Mouse (Mus musculus) kidney, embryonic 14.5 days (tissue): Measurements from ENCODE around the gene Ngp. TPM values are rescaled to one million over a fixed set of nuclear protein-coding genes. Genes with fewer than 3 reads are reported as not detected.

Experiments used
- ATAC-seq: fragments of 200-750 bp; cut with Nextera tagmentation; 2 replicates; pipeline ENCODE4 v1.8.0; 2017; ENCODE audit warnings: moderate number of reproducible peaks, mild to moderate bottlenecking, moderate TSS enrichment, moderate library complexity; ENCODE audit not compliant: low FRiP score, low TSS enrichment
- H3K27ac ChIP-seq: fragments of 300-500 bp; sonication (generic); 2 replicates; pipeline ENCODE4 v1.5.1; 2014; ENCODE audit warnings: low read depth, mild to moderate bottlenecking, low read length, moderate library complexity, mixed read lengths
- H3K27me3 ChIP-seq: fragments of 300-500 bp; sonication (generic); 2 replicates; pipeline ENCODE4 v1.6.1; 2014; ENCODE audit warnings: mild to moderate bottlenecking, low read length; ENCODE audit not compliant: control insufficient read depth, insufficient read depth
- H3K36me3 ChIP-seq: fragments of 300-500 bp; sonication (generic); 2 replicates; pipeline ENCODE4 v1.6.1; 2014; ENCODE audit warnings: low read length, mixed read lengths; ENCODE audit not compliant: control insufficient read depth, insufficient read depth
- H3K4me1 ChIP-seq: fragments of 300-500 bp; sonication (generic); 2 replicates; pipeline ENCODE4 v1.6.1; 2014; ENCODE audit warnings: low read length, mixed read lengths; ENCODE audit not compliant: control insufficient read depth, insufficient read depth
- H3K4me2 ChIP-seq: fragments of 300-500 bp; sonication (generic); replicated peaks from 2 replicates; pipeline ENCODE4 v1.6.1; 2014; ENCODE audit warnings: low read depth, mild to moderate bottlenecking, low read length
- H3K4me3 ChIP-seq: fragments of 300-500 bp; sonication (generic); 2 replicates; pipeline ENCODE4 v1.5.1; 2014; ENCODE audit warnings: mild to moderate bottlenecking, low read length
- H3K9ac ChIP-seq: fragments of 300-500 bp; sonication (generic); 2 replicates; pipeline ENCODE4 v1.6.1; 2014; ENCODE audit warnings: low read depth, mild to moderate bottlenecking, low read length, moderate library complexity
- H3K9me3 ChIP-seq: fragments of 300-500 bp; sonication (generic); 2 replicates; pipeline ENCODE4 v1.6.1; 2016; ENCODE audit warnings: low read length; ENCODE audit not compliant: control insufficient read depth
- WGBS: fragments of 180-500 bp; shearing (Covaris S2); extraction: QIAGEN DNeasy Blood & Tissue Kit; methylation state at CpG from one replicate; pipeline ENCODE4 v1.1.7; 2014; 5-methylcytosine and 5-hydroxymethylcytosine counted together
- polyA plus RNA-seq: library from polyadenylated mRNA; unstranded; fragments of >200 nt; fragmentation: Nextera tagmentation; extraction: Ambion mirVana; gene quantifications from 2 replicates; pipeline ENCODE4 v1.2.1, GENCODE M21; 2014

The Ngp gene
- polyA plus RNA-seq, 1 experiment from 2014 or later: not detected

GRCm38 (mm10) chr9:110448857-110449617, 29.5 kb downstream of the Ngp start:
- no peaks in the 10 kb centered on the region for H3K27me3 ChIP-seq
- H3K4me2 ChIP-seq: no peak overlapping the region
- ATAC-seq: peak; percentile 81
- no peaks in the 10 kb centered on the region for H3K9me3 ChIP-seq
- H3K27ac ChIP-seq: no peak overlapping the region
- H3K4me1 ChIP-seq: no peaks in the 10 kb centered on the region
- no peak overlapping the region for H3K9ac ChIP-seq
- no peak overlapping the region for H3K4me3 ChIP-seq
- 27% methylated on average over 11 of the region's 11 CpGs for WGBS
- peaks cover 6% of the 10 kb centered on the region; the same call in 1 of the 2 replicates for H3K36me3 ChIP-seq

GRCm38 (mm10) chr9:110452523-110452922, 33.0 kb downstream of the Ngp start:
- no peaks in the 10 kb centered on the region for H3K9me3 ChIP-seq
- H3K27me3 ChIP-seq: no peaks in the 10 kb centered on the region
- peaks cover 9% of the 10 kb centered on the region; the same call in 1 of the 2 replicates for H3K36me3 ChIP-seq
- no peak overlapping the region for H3K4me2 ChIP-seq
- H3K4me3 ChIP-seq: no peak overlapping the region
- H3K27ac ChIP-seq: no peak overlapping the region
- 80% methylated on average over 3 of the region's 3 CpGs for WGBS
- H3K4me1 ChIP-seq: no peaks in the 10 kb centered on the region
- ATAC-seq: no peak
- no peak overlapping the region for H3K9ac ChIP-seq

GRCm38 (mm10) chr9:110457926-110458325, 38.4 kb downstream of the Ngp start:
- no peak overlapping the region for H3K4me2 ChIP-seq
- no peaks in the 10 kb centered on the region for H3K9me3 ChIP-seq
- 86% methylated on average over 3 of the region's 3 CpGs for WGBS
- H3K9ac ChIP-seq: no peak overlapping the region
- no peaks in the 10 kb centered on the region for H3K4me1 ChIP-seq
- H3K27ac ChIP-seq: no peak overlapping the region
- no peaks in the 10 kb centered on the region for H3K27me3 ChIP-seq
- H3K36me3 ChIP-seq: peaks cover 3% of the 10 kb centered on the region; the same call in 1 of the 2 replicates
- ATAC-seq: no peak
- H3K4me3 ChIP-seq: no peak overlapping the region

GRCm38 (mm10) chr9:110459145-110459727, 39.7 kb downstream of the Ngp start:
- ATAC-seq: no peak
- H3K36me3 ChIP-seq: peaks cover 3% of the 10 kb centered on the region; the same call in 1 of the 2 replicates
- 44% methylated on average over 2 of the region's 2 CpGs for WGBS
- H3K9ac ChIP-seq: no peak overlapping the region
- H3K27me3 ChIP-seq: no peaks in the 10 kb centered on the region
- H3K27ac ChIP-seq: no peak overlapping the region
- no peaks in the 10 kb centered on the region for H3K4me1 ChIP-seq
- H3K9me3 ChIP-seq: no peaks in the 10 kb centered on the region
- H3K4me3 ChIP-seq: no peak overlapping the region
- H3K4me2 ChIP-seq: no peak overlapping the region

- Histone ChIP-seq H3K27ac (no peak overlapping the region), H3K27me3 (no peaks in the 10 kb centered on the region), H3K9ac (no peak overlapping the region), H3K4me2 (no peak overlapping the region), H3K4me3 (no peak overlapping the region), H3K4me1 (no peaks in the 10 kb centered on the region), H3K9me3 (no peaks in the 10 kb centered on the region), H3K36me3 (no peaks in the 10 kb centered on the region)
- WGBS: 88% methylated on average over 18 of the region's 18 CpGs
- ATAC-seq: no peak
Measured at GRCm38 (mm10) chr9:110460884-110461815, 41.6 kb downstream of the Ngp start.

- H3K4me2 ChIP-seq: no peak overlapping the region
- no peaks in the 10 kb centered on the region for H3K4me1 ChIP-seq
- no peak for ATAC-seq
- H3K27ac ChIP-seq: no peak overlapping the region
- WGBS: 82% methylated on average over 7 of the region's 7 CpGs
- no peaks in the 10 kb centered on the region for H3K36me3 ChIP-seq
- no peaks in the 10 kb centered on the region for H3K27me3 ChIP-seq
- no peak overlapping the region for H3K4me3 ChIP-seq
- no peaks in the 10 kb centered on the region for H3K9me3 ChIP-seq
- no peak overlapping the region for H3K9ac ChIP-seq
Measured at GRCm38 (mm10) chr9:110462321-110462720, 42.8 kb downstream of the Ngp start.

GRCm38 (mm10) chr9:110463983-110464591, 44.5 kb downstream of the Ngp start:
- H3K4me2 ChIP-seq: no peak overlapping the region
- H3K27me3 ChIP-seq: no peaks in the 10 kb centered on the region
- no peak for ATAC-seq
- H3K36me3 ChIP-seq: no peaks in the 10 kb centered on the region
- H3K4me3 ChIP-seq: no peak overlapping the region
- no peaks in the 10 kb centered on the region for H3K9me3 ChIP-seq
- H3K27ac ChIP-seq: no peak overlapping the region
- H3K9ac ChIP-seq: no peak overlapping the region
- H3K4me1 ChIP-seq: no peaks in the 10 kb centered on the region
- 92% methylated on average over 6 of the region's 6 CpGs for WGBS

GRCm38 (mm10) chr9:110465336-110465735, 45.8 kb downstream of the Ngp start:
- Histone ChIP-seq H3K27me3 (no peaks in the 10 kb centered on the region), H3K4me2 (no peak overlapping the region), H3K27ac (no peak overlapping the region), H3K4me1 (no peaks in the 10 kb centered on the region), H3K9me3 (no peaks in the 10 kb centered on the region), H3K36me3 (no peaks in the 10 kb centered on the region), H3K4me3 (no peak overlapping the region), H3K9ac (no peak overlapping the region)
- 88% methylated on average over 6 of the region's 6 CpGs for WGBS
- no peak for ATAC-seq
